Mouse (Mus musculus): ENCODE measurements around the gene Bpifb4. TPM values are rescaled to one million over a fixed set of nuclear protein-coding genes. Genes with fewer than 3 reads are reported as not detected.

Gene Bpifb4
- polyA plus RNA-seq (2014; fragmentation: Illumina TruSeq; extraction: RNeasy Lipid Tissue Mini Kit (QIAGEN cat#74804); ENCODE audit: low read depth, low replicate concordance): not detected

GRCm38 (mm10) chr2:153937843-153938242 lies at the start of gene Bpifb4:
TSS of gene Bpifb4 (plus strand) at chr2:153938212.

GRCm38 (mm10) chr2:153900088-153900487 lies 37.9 kb upstream of the Bpifb4 start, which contains the start of gene Bpifb6:
TSS of gene Bpifb6 (plus strand) at chr2:153900388.

GRCm38 (mm10) chr2:153917930-153918329 lies 20.1 kb upstream of the Bpifb4 start, which contains the start of gene Bpifb3:
TSS of gene Bpifb3 (plus strand) at chr2:153918230.

GRCm38 (mm10) chr2:153974582-153974981 lies 36.6 kb downstream of the Bpifb4 start, which contains the start of gene Bpifa6:
TSS of gene Bpifa6 (plus strand) at chr2:153974945.

DNA sequence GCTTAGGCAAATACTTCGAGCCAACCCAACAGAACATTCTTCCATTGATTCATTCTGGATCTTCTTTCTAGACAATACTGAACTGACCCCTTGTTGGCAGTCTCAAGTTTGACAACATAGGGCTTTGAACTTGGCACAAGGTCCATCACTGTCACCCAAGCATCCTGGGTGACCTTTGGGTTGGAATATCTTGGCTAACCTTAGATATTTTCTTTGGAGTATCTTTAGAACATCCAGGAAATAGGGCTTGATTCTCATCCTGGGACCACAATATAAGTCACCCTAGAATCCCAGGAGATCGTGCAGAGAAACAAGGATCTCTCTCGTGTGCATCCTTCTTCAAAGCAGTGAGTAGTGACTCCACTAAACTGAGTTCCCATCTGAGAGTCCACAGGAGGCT lies 70.0 kb downstream of the Bpifb4 start, which contains the start of gene Bpifa2:
Gene Bpifa2, plus strand, starts transcription at position 301 of the 400 bp plus-strand sequence.

Other genes with a start within 250 kb of the Bpifb4 start
- gene Dnmt3c, start 241.6 kb upstream of the Bpifb4 start, polyA plus RNA-seq (2014; fragmentation: Illumina TruSeq; extraction: RNeasy Lipid Tissue Mini Kit (QIAGEN cat#74804); ENCODE audit: low read depth, low replicate concordance): not detected
- gene Mapre1, start 196.9 kb upstream of the Bpifb4 start, polyA plus RNA-seq (2014; fragmentation: Illumina TruSeq; extraction: RNeasy Lipid Tissue Mini Kit (QIAGEN cat#74804); ENCODE audit: low read depth, low replicate concordance): 334 TPM
- gene Efcab8, start 158.3 kb upstream of the Bpifb4 start, polyA plus RNA-seq (2014; fragmentation: Illumina TruSeq; extraction: RNeasy Lipid Tissue Mini Kit (QIAGEN cat#74804); ENCODE audit: low read depth, low replicate concordance): 0.35 TPM
- gene Sun5, start 67.1 kb upstream of the Bpifb4 start, polyA plus RNA-seq (2014; fragmentation: Illumina TruSeq; extraction: RNeasy Lipid Tissue Mini Kit (QIAGEN cat#74804); ENCODE audit: low read depth, low replicate concordance): not detected
- not detected for gene Bpifb2, start 63.2 kb upstream of the Bpifb4 start, polyA plus RNA-seq (2014; fragmentation: Illumina TruSeq; extraction: RNeasy Lipid Tissue Mini Kit (QIAGEN cat#74804); ENCODE audit: low read depth, low replicate concordance)
- gene Bpifb6, start 37.8 kb upstream of the Bpifb4 start, polyA plus RNA-seq (2014; fragmentation: Illumina TruSeq; extraction: RNeasy Lipid Tissue Mini Kit (QIAGEN cat#74804); ENCODE audit: low read depth, low replicate concordance): not detected
- gene Bpifb3, start 20.0 kb upstream of the Bpifb4 start, polyA plus RNA-seq (2014; fragmentation: Illumina TruSeq; extraction: RNeasy Lipid Tissue Mini Kit (QIAGEN cat#74804); ENCODE audit: low read depth, low replicate concordance): not detected
- gene Bpifa6, start 36.7 kb downstream of the Bpifb4 start, polyA plus RNA-seq (2014; fragmentation: Illumina TruSeq; extraction: RNeasy Lipid Tissue Mini Kit (QIAGEN cat#74804); ENCODE audit: low read depth, low replicate concordance): not detected
- gene Bpifa2, start 70.1 kb downstream of the Bpifb4 start, polyA plus RNA-seq (2014; fragmentation: Illumina TruSeq; extraction: RNeasy Lipid Tissue Mini Kit (QIAGEN cat#74804); ENCODE audit: low read depth, low replicate concordance): 3.1 TPM
- not detected for gene Bpifa3, start 192.1 kb downstream of the Bpifb4 start, polyA plus RNA-seq (2014; fragmentation: Illumina TruSeq; extraction: RNeasy Lipid Tissue Mini Kit (QIAGEN cat#74804); ENCODE audit: low read depth, low replicate concordance)
- not detected for gene Bpifa1, start 204.7 kb downstream of the Bpifb4 start, polyA plus RNA-seq (2014; fragmentation: Illumina TruSeq; extraction: RNeasy Lipid Tissue Mini Kit (QIAGEN cat#74804); ENCODE audit: low read depth, low replicate concordance)
- not detected for gene Bpifa5, start 224.4 kb downstream of the Bpifb4 start, polyA plus RNA-seq (2014; fragmentation: Illumina TruSeq; extraction: RNeasy Lipid Tissue Mini Kit (QIAGEN cat#74804); ENCODE audit: low read depth, low replicate concordance)

Data from adrenal gland, adult 10 weeks (tissue).